Mouse (Mus musculus): ENCODE measurements around the gene Anp32e.
"Not testable (repeated sequence)": the region's sequence is repeated elsewhere in the genome, so short reads cannot be mapped to it uniquely, and the experiment has no call there.

The Anp32e gene

GRCm38 (mm10) chr3:95904568-95904967 lies 24.5 kb upstream of the Anp32e start, which contains the start of gene Car14:
Car14 (minus strand) TSS chr3:95904691.
- peak; percentile 42 for DNase-seq

- DNase-seq, result peak; percentile 86
Measured at GRCm38 (mm10) chr3:95905146-95905939, 23.7 kb upstream of the Anp32e start.

- DNase-seq, result peak; percentile 75
Measured at GRCm38 (mm10) chr3:95905940-95906492, 23.0 kb upstream of the Anp32e start.

GRCm38 (mm10) chr3:95906860-95907259 lies 22.2 kb upstream of the Anp32e start:
- peak; percentile 73 for DNase-seq

GRCm38 (mm10) chr3:95907613-95908012 lies 21.4 kb upstream of the Anp32e start:
- no peak for DNase-seq

- no peak for DNase-seq
Measured at GRCm38 (mm10) chr3:95914706-95915105, 14.3 kb upstream of the Anp32e start.

GRCm38 (mm10) chr3:95916760-95917159 lies 12.3 kb upstream of the Anp32e start:
- no peak for DNase-seq

- DNase-seq, result not testable (repeated sequence)
Measured at GRCm38 (mm10) chr3:95920532-95920931, 8.5 kb upstream of the Anp32e start.

GRCm38 (mm10) chr3:95923429-95923828 lies 5.6 kb upstream of the Anp32e start:
- DNase-seq, result not testable (repeated sequence)

- DNase-seq, result no peak
Measured at GRCm38 (mm10) chr3:95924185-95924584, 4.9 kb upstream of the Anp32e start.

GRCm38 (mm10) chr3:95925087-95925486 lies 4.0 kb upstream of the Anp32e start:
- no peak for DNase-seq

GRCm38 (mm10) chr3:95928261-95928657 lies 787 bp upstream of the Anp32e start:
- no peak for DNase-seq

GRCm38 (mm10) chr3:95929581-95930470 lies 780 bp downstream of the Anp32e start:
- DNase-seq, result peak; percentile 75

GRCm38 (mm10) chr3:95930471-95930789 lies 1.4 kb downstream of the Anp32e start:
- DNase-seq, result no peak

- no peak for DNase-seq
Measured at GRCm38 (mm10) chr3:95931471-95931870, 2.4 kb downstream of the Anp32e start.

- peak; percentile 44 for DNase-seq
Measured at GRCm38 (mm10) chr3:95932157-95932556, 3.1 kb downstream of the Anp32e start.

- DNase-seq, result no peak
Measured at GRCm38 (mm10) chr3:95932566-95932965, 3.5 kb downstream of the Anp32e start.

- peak; percentile 74 for DNase-seq
Measured at GRCm38 (mm10) chr3:95933111-95933750, 4.2 kb downstream of the Anp32e start.

- DNase-seq, result no peak
Measured at GRCm38 (mm10) chr3:95934448-95934847, 5.4 kb downstream of the Anp32e start.

- no peak for DNase-seq
Measured at GRCm38 (mm10) chr3:95938217-95938616, 9.2 kb downstream of the Anp32e start.

- DNase-seq, result peak; percentile 53
Measured at GRCm38 (mm10) chr3:95938835-95939234, 9.8 kb downstream of the Anp32e start.

GRCm38 (mm10) chr3:95942749-95943148 lies 13.7 kb downstream of the Anp32e start:
- peak; percentile 46 for DNase-seq

- no peak for DNase-seq
Measured at GRCm38 (mm10) chr3:95943226-95943625, 14.2 kb downstream of the Anp32e start.
